Mouse (Mus musculus): ENCODE data around the gene Mettl7a2. TPM values are rescaled to one million over a fixed set of nuclear protein-coding genes. Genes with fewer than 3 reads are reported as not detected.

Gene Mettl7a2
- total RNA-seq, 2 experiments from 2014 or later, result 0.31 to 0.79 TPM

DNA sequence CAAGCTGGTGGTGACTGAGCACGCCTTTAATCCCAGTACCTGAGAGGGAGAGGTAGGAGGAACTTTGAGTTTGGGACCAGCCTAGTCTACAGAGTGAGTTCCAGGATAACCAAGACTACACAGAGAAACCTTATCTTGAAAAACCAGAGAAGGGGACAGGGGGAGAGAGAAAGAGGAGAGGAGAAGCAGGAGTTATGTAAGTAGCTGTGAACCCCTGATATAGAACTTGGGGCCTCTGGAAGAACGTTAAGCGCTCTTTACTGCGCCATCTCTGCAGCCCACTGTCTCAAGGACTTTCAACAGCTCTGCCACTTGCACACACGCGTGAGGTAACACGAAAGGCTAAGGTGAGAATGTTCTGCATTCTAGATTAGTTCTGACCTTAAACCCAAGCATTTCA is 38.6 kb downstream of the Mettl7a2 start:
- no peak for DNase-seq (ENCODE audit: extremely low spot score in 1 of 2, low spot score in 1 of 2)

DNA sequence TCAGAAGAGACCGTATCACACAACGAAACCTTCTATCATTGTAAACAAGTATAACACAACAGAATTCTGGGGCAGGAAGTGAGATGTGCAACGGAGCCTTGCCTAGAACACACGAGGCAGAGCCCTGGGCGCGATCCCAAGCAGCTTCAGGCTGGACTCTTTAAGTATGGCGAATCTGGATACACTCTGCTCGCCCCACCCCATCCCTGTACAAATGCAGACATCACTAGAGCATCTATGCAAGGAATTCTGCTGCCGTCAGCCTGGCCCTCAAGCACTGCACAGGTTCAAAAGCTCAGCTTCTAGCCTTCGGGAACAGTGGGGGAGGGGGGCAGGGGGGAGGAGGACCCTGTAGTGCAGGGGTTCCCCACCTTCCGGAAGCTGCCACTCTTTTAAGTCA is 40.0 kb downstream of the Mettl7a2 start:
- DNase-seq (ENCODE audit: extremely low spot score in 1 of 2, low spot score in 1 of 2), result no peak

DNA sequence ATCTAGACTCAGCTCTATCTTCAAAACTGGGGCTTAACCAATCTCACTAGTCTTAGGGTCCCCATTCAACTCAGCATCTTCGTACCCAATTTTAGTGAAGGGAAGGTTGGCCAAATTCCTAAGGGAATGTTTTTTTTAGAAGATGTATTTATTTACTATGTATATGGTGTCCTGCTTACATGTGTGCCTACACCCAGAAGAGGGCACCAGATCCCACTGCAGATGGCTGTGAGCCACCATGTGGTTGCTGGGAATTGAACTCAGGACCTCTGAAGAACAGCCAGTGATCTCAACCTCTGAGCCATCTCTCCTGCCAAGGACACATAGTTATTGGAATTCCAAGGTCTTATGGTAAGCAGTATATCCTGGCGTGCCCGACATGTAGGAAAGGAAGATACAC is 42.6 kb downstream of the Mettl7a2 start:
- DNase-seq (ENCODE audit: extremely low spot score in 1 of 2, low spot score in 1 of 2), result no peak

DNA sequence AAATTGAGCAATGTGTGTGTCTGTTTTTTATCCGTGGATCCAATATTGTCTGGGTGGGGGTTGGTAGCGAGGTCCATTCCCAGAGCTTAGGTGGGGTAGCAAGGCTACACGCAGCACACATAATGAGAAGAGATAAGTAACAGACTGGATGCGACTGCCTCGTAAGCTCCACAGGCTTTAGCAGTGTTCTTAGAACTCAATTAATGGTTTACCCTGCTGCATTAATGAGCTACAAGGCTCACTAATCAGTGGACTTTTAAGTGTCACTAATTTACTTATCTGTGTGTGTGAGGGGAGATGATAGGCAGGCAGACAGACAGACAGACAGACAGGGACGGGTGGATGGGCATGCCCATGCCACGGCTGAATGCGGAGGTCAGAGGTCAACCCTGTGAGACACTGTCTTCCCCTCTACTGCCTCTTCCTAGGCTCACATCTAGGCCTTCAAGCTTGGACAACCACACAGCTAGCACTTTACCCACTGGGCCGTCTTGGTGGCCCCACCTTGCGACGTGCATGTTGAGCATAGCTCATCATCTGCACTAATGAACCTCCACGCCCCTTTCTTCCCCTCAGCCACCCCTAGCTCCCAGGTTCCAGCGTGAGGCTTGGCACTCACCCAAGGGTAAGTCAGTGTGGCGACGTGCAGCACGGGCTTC is 47.7 kb downstream of the Mettl7a2 start:
- DNase-seq (ENCODE audit: extremely low spot score in 1 of 2, low spot score in 1 of 2), result no peak

DNA sequence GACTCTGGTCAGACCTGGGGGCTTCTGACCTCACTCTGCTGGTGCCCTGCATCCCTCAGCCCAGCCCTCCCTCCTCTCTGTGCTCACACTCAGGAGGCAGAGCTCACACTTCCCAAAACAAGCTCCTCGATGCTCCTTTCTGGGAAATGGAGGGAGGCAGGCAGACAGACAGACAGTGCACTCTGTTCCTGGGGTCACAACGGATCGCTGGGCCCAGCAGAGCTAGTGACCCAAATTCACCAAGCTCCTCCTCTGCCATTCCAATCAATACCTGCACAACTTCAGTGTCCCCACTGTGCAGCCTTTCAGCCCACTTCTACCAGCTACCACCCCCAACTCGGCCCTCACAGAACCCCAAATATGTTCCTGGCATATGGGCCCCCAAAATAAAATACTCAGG is 48.8 kb downstream of the Mettl7a2 start:
- no peak for DNase-seq (ENCODE audit: extremely low spot score in 1 of 2, low spot score in 1 of 2)

DNA sequence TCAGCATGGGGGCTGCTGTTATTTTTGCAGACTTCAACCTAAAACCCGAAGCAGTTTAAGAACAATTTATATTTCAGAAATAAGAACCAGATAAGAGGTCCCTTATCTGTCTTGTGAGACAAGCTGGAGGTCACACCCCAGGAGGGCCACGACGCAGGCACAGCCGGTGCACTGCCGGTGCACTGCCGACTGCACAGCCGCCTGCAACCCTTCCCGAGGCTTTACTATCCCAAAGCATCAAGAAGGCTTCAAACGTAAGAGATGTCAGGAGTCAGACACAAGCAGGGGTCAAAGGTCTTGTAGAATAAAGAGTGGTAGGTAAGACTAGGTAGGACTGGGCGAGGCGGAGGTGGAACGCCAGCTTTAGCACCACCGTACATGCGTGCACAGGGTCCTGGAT is 49.3 kb downstream of the Mettl7a2 start:
- no peak for DNase-seq (ENCODE audit: extremely low spot score in 1 of 2, low spot score in 1 of 2)

DNA sequence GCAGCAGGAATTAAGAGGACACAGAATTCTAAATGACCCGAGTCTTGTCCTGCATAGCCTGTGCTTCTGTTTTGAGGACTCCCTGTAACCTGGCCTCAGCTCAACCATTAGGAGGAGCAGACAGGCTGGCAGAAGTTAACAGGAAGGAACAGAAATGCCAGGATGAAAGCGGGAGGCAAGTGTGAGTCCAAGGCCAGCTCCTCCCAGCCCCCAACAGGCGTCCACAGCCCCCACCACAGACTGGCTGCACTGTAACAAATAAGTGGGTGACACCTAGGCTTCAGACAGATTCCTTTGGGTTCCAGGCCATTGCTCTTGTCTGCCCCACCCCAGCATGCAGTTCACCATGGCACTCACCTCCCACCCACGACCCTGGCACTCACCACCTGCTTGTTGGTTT is 49.8 kb downstream of the Mettl7a2 start:
- DNase-seq (ENCODE audit: extremely low spot score in 1 of 2, low spot score in 1 of 2), result no peak

DNA sequence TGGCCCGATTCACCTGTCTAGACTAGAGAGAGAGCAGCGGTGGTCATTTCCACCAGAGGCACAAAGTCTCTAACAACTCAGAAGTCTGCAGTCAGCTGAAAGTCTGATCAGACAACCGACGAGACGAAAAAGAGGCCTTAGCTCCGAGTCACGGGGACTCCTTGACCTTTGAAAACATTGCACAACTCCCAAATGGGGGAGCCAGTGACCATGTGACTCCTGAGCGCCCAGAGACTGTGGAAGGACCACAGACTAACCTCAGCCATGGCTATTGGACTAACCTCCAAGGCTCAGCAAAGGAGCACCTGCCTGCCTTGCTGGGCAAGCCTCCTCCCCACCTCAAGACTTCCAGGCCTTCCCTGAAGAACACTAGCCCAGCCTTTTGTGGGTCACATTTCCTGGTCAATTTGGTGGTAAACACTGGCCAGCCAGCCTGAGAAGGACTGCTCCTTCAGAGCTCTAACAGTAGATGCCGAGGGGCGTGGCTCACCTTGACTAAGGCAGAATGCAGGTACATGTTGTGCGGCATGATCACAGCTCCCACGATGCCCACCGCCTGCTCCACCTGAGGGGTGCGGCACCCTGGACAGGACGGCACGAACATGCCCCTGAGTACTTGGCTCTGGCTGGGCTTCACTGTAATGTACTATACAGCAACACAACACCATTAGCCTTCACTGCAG is 50.5 kb downstream of the Mettl7a2 start:
- DNase-seq (ENCODE audit: extremely low spot score in 1 of 2, low spot score in 1 of 2), result no peak

DNA sequence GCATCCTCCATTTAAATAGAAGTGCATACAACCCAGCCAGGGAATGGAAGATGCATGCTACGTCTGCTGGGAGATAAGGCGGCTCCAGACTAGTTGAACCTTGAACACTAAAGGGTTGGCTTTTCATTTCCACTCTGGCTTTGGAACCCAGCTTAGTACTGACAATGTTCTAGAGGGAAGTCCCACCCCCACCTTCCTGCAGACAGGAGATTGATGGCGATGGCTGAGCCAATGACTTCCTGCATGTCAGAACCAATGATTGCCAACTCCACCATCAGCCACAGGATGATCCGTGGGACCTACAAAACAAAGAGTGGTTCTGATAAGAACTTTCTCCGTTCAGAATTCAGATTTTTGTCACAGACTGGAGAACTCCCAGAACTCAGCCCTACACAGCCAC is 53.1 kb downstream of the Mettl7a2 start:
- no peak for DNase-seq (ENCODE audit: extremely low spot score in 1 of 2, low spot score in 1 of 2)

DNA sequence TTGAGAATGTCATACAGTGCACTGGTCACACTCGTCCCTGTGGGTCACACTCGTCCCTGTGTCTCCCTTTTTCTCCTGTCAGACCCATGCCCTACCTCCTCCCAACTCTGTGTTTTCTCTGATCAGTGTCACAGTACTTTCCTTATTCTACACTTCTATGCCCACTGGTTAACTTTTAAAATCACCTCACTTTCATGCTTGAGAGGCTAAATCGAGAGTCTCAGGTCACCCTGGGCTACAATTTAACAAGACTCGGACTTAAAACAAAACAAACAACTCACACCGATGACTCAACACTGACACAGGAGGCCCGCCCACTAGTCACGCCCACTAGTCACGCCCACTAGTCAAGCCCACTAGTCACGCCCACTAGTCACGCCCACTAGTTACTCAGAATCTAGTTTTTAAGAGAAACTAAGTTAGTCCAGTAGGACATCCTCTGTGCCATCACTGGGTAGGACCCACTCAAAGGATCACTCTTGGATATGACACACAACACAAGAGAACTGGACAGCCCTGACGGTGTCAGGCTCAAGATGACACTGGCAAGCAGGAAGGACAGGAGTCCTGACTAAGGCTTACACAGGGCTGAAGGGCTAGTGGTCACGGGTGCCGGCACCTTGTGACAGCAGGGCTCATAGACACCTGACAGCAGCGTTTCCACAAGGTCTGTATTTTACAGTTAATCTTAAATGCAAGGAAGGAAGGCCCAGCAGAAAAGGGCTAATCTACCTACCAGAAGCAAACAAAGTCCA is 58.1 kb downstream of the Mettl7a2 start:
- DNase-seq (ENCODE audit: extremely low spot score in 1 of 2, low spot score in 1 of 2), result no peak

Other genes starting within 250 kb of the Mettl7a2 start
- gene Atf1, start 125.4 kb upstream of the Mettl7a2 start, total RNA-seq (2021), result 10 to 100 TPM; 19.3 to 24.3 TPM
- gene Tmprss12, start 72.4 kb upstream of the Mettl7a2 start, total RNA-seq (2021), result not detected
- gene Mettl7a1, start 49.1 kb upstream of the Mettl7a2 start, total RNA-seq (2021), result 10 to 100 TPM; 31.0 to 35.0 TPM
- under 1 TPM; 0.23 to 0.32 TPM for gene Mettl7a3, start 18.3 kb upstream of the Mettl7a2 start, total RNA-seq (2021)
- gene Methig1, start 51 bp upstream of the Mettl7a2 start, total RNA-seq (2021), result not detected
- not detected for gene Higd1c, start 11.3 kb downstream of the Mettl7a2 start, total RNA-seq (2021)
- not detected for gene Gm5475, start 68.9 kb downstream of the Mettl7a2 start, total RNA-seq (2021)
- 10 to 100 TPM; 49.3 to 66.3 TPM for gene Slc11a2, start 71.9 kb downstream of the Mettl7a2 start, total RNA-seq (2021)
- gene Letmd1, start 115.8 kb downstream of the Mettl7a2 start, total RNA-seq (2021), result 10 to 100 TPM; 56.9 to 58.5 TPM
- gene Csrnp2, start 142.3 kb downstream of the Mettl7a2 start, total RNA-seq (2021), result 10 to 100 TPM; 27.0 to 27.9 TPM
- 10 to 100 TPM; 26.9 to 29.0 TPM for gene Tfcp2, start 198.8 kb downstream of the Mettl7a2 start, total RNA-seq (2021)
- 100 to 1,000 TPM in 1 of 2 experiments, 10 to 100 TPM in 1; 95.7 to 110 TPM for gene Pou6f1, start 246.8 kb downstream of the Mettl7a2 start, total RNA-seq (2021)

Data from layer of hippocampus, postnatal 25 days (tissue).